Mouse (Mus musculus): ENCODE results near the gene Dnmt3a.

DNA sequence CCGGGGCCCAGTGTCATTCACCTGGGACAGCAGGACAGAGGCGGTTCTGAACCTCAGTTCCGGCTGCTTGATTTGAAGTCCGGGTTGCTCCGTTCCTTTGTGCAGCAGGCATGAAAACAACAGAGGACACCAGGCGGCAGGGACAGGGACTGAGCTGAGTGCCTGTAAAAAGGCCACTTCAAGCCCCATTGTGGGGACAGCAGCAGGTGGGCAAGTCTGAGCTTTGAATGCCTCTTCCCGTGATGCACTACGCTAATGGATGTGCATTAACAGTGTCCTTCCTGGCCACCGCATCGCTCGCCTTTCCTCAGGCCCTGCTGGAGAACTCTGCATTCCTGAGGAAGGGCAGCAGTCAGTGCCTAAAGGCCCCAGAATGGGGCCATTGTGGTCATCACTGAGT, 136.2 kb downstream of the Dnmt3a start:
- TF ChIP-seq CTCF (IDR thresholded peaks at IDR 0.05; ENCODE audit: control insufficient read depth, insufficient read depth, low read length) (no peak), POLR2A (IDR thresholded peaks at IDR 0.05; ENCODE audit: borderline replicate concordance, control insufficient read depth, low read depth, low read length) (no peak)
